Mouse (Mus musculus) ovary, postnatal 14 days (tissue): ENCODE results near the gene Mxra8.

Experiments
- DNase-seq: peaks from one replicate; pipeline ENCODE4 v3.0.0; 2022; ENCODE audit warnings: low spot score

The Mxra8 gene

DNA sequence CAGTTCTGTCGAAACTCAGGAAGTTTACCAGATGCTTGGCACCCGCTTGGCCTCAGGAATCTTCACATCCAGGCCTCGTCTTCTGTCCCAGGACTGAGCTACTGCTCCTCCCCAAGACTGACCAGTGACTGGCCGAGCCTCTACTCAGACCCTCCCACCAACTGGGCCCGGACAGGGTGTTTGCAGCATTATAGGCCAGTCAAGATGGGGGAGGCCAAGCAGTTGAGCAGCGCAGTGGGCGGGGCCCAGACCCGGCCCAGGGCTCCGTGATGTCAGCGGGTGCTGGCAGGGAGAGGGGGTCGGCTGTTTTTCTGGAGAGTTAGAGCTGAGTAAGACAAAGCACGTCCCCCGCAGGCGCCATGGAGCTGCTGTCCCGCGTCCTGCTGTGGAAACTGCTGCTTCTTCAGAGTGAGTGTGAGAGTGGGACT is at the start of gene Mxra8:
Gene Mxra8, plus strand, starts transcription at position 198 of the 428 bp plus-strand sequence.
- peak; percentile 80 for DNase-seq

DNA sequence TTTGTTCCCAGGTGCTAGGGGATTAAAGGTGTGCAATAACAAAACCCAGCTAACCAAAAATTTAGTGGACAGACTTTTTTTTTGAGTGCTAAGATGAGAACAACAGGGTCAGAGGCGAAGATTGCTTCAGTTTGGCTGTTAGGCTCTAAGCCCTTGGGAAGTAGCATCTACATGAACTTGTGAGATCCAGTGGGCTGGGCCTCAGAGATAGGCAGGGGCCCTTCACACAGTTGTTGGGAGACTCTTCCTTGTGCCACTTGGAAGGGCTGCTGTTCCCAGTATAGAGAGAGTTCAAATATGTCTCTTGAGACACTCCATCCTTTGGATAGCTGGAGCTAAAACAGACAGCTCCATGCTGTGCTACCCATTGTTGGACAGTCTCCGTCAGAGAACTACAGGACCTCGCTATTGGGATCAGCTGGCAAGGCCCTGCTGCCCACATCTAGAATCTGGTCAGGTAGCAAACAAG is 49.4 kb upstream of the Mxra8 start, which contains the start of gene Ankrd65:
Gene Ankrd65, plus strand, starts transcription at position 419 of the 469 bp plus-strand sequence.
- no peak for DNase-seq

GRCm38 (mm10) chr4:155790650-155791161 is 48.8 kb upstream of the Mxra8 start:
- no peak for DNase-seq

DNA sequence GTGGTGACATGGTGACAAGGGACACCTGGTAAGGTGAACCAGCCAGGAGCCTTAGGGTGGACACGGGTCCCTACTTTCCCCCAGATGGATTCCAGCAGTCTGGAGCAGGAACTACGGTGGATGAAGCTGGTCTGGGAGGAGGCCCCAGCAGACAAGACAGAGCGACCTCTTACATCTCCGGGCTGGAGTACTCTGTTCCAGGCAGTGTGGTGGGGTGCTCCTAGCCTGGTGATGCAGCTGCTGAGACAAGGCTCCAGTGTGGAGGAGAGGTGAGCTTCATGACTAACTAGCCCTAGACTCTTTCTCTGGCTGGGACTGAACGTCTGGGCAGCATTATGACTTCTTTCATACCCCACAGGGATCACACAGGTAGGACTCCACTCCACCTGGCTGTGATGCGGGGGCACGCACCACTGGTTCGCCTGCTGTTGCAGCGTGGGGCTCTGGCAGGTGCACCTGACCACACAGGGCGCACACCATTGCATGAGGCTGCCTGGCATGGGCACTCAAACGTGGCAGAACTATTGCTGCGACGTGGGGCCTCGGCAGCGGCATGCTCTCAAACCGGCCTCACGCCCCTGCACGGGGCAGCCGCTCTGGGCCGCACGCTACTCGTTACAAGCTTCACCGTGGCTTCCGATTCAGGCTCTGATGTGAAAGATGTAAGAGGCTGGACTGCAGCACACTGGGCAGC is 48.1 kb upstream of the Mxra8 start:
- no peak for DNase-seq

DNA sequence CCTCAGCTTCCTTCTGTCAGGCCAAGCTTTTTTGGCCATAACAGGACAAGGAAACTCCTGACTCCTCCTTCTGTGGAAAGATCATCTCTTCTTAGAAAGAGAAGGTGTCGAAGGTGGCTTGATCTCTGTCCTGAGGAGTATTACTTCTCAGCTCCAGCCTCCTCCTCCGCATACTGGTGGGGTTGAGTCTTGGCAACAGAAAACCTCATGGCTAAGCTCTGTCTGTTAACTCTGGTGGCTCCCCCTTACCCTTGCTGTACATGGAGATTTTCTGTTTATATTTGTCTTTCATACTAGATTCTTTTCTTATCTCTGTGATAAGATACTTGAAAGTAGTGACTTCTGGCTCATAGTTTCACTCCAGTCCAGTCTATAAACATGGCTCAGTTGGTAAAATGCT is 45.8 kb upstream of the Mxra8 start:
- DNase-seq = no peak

DNA sequence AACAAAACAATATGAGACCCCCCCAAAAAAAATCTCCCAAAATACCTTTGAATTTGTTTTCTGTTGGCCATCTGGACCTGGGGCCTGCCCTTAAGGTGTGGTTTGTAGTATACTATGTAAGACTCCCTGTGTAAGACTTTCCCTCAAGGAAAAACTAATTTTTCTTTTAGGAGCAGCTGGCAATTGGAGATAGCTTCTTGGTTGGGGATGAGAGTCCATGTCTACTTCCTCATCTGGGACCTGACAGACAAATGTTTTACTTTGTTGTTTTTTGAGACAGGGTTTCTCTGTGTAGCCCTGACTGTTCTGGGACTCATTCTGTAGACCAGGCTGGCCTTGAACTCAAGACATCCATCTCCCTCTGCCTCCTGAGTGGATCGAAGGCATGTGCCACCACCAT is 37.4 kb upstream of the Mxra8 start:
- DNase-seq = no peak

DNA sequence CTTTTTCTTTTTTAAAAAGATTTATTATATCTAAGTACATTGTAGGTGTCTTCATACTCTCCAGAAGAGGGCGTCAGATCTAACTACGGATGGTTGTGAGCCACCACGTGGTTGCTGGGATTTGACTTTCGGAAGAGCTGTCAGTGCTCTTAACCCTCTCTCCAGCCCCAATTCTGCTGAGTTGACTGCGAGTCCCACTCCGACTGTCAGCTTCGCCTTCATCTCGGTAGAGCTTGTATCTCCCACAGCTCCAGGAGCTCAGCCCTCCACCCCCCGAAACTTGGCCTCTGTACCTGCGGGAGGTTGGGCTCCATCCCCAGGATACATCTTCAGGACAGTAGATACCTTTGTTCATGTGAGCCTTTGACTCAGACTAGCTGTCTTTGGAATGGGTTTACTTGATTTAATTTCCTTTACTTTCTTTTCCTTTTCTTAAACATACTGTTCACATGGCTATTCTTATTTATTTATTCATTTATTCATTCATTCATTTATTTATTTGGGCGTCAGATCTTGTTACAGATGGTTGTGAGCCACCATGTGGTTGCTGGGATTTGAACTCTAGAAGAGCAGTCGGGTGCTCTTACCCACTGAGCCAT is 36.6 kb upstream of the Mxra8 start, which contains the start of gene Mrpl20:
Gene Mrpl20, plus strand, starts transcription at position 138 of the 599 bp plus-strand sequence.
- no peak for DNase-seq

GRCm38 (mm10) chr4:155803340-155804041 is 36.0 kb upstream of the Mxra8 start:
- DNase-seq = peak; percentile 98

GRCm38 (mm10) chr4:155807841-155808240 is 31.6 kb upstream of the Mxra8 start:
- no peak for DNase-seq

- peak; percentile 81 for DNase-seq
Measured at GRCm38 (mm10) chr4:155811929-155812664, 27.4 kb upstream of the Mxra8 start, which contains the start of gene Ccnl2. TSS of gene Ccnl2 (plus strand) at chr4:155812489.

DNA sequence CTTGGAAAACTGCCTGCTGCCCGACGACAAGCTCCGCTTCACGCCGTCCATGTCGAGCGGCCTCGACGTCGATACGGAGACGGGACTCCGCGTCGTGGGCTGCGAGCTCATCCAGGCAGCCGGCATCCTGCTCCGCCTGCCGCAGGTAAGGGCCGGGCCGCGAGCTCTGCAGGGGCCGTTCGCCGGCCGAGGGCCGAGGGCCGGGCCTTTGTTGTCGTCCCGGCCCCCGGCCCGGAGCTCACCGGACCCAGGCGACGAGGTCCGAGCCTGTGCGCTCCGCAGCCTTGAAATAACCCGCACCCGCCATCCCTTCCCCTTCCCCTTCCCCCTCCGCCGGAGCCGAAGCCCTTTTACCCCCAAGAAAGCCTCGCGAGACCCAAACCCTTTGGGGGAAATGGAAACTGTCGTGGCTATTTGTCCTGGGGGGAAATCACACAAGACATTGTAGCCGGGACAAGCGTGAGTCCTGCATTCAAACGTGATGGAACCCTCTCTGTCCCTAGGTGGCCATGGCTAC is 26.8 kb upstream of the Mxra8 start:
- DNase-seq = no peak

- no peak for DNase-seq
Measured at GRCm38 (mm10) chr4:155817533-155817932, 21.9 kb upstream of the Mxra8 start.

DNA sequence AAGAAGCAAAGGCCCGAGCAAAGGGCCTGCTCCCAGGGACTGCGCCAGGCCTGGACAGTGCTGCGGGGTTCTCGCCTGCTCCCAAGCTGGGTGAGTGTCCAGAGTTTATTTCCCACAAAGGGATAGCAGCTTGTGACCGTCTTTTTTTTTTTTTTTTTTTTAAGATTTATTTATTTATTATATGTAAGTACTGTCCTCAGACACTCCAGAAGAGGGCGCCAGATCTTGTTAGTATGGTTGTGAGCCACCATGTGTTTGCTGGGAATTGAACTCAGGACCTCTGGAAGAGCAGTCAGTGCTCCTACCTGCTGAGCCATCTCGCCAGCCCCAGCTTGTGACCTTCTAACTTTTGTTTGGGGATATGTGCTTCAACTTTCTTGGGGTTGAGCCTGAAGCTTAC is 18.5 kb upstream of the Mxra8 start:
- DNase-seq = no peak

- no peak for DNase-seq
Measured at GRCm38 (mm10) chr4:155823443-155823842, 16.0 kb upstream of the Mxra8 start.

GRCm38 (mm10) chr4:155829866-155830265 is 9.6 kb upstream of the Mxra8 start:
- DNase-seq = no peak

- DNase-seq = no peak
Measured at GRCm38 (mm10) chr4:155830596-155830995, 8.9 kb upstream of the Mxra8 start.

GRCm38 (mm10) chr4:155831205-155831766 is 8.2 kb upstream of the Mxra8 start, which contains the start of gene Aurkaip1:
TSS of gene Aurkaip1 (plus strand) at chr4:155831272.
- DNase-seq = peak; percentile 95

- DNase-seq = no peak
Measured at GRCm38 (mm10) chr4:155831831-155832230, 7.6 kb upstream of the Mxra8 start.

- DNase-seq = no peak
Measured at GRCm38 (mm10) chr4:155832321-155832720, 7.2 kb upstream of the Mxra8 start.

GRCm38 (mm10) chr4:155833234-155833633 is 6.2 kb upstream of the Mxra8 start:
- no peak for DNase-seq

- DNase-seq = peak; percentile 83
Measured at GRCm38 (mm10) chr4:155833836-155834235, 5.6 kb upstream of the Mxra8 start.
